Mouse (Mus musculus): ENCODE data around the gene Opn1sw.
"Not testable (repeated sequence)": the region's sequence is repeated elsewhere in the genome, so short reads cannot be mapped to it uniquely, and the experiment has no call there.

Opn1sw gene

DNA sequence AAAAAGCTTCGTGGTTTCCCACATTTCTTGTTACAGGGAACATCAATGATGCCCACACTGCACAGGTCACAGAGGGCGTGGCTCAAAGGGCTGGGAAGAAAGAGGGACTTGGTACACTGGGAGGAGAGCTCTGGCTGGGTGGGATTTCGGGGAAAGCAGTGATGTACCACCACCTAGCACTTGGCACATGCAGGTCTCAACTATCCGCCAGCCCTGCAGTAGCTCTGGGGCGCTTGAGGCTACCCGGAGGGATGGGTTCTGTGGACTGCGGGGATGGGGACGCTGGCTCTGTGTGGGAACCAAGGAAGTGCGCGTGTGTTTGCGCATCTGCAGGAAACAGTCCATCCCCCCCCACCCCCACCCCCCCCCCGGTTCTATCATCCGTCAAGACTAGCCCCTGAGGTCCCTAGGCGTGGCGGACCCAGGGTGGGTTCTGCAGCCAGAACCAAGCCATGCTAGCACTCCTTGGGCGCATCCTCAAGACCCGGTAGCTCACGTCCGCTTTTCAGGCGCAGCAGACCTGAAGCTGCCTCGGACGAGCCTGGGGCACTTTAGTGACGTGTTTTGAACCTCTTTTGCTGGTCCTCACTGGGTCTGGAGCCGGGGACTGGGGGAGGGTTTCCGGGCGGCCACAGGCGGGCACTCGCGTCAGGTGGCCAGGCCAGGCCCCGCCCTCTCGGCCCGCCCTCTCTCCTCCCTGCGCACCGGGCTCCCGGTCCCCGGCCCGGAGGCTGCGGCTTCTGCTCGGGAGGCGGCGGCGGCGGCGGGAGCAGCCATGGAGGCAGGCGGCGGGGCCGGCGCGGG, 7.8 kb upstream of the Opn1sw start, which contains the start of gene Ccdc136:
TSS of gene Ccdc136 (plus strand) at position 400 of the 804 bp plus-strand sequence.
- peak; percentile 53 for DNase-seq

DNA sequence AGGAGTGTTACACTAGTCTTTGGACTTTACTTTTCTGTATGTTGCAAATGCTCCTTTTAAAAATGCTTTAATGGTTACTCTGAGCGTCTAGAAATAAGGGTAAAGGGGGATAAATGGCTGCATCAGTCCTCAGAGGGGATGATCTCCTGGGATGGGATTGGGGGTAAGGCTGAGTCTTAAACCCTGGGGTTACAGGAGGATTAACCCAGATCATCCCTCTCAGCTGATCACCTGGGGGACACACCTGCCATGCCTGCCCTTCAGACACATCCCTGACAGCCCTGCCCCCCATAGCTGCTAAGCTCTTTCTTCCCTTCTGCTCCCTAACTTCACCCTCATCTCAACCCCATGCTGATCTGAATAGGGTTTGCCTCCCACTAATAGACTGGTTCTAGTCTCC, 6.0 kb upstream of the Opn1sw start:
- no peak for DNase-seq

DNA sequence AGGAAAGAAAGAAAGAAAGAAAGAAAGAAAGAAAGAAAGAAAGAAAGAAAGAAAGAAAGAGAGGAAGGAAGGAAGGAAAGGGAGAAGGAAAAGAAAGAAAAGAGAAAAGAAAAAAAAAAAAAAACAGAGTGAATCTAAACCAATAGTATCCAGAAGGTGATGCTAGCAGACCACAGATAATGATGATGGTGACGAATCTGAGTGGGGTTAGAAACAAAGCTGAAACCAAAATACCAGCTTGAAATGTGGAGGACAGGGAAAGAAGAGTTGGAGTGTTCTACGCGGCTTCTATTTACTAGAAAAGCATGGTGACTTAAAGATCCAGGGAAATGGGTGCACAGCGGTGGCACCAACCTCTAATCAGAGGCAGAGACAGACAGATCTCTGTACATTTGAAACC, 3.5 kb upstream of the Opn1sw start:
- no peak for DNase-seq

DNA sequence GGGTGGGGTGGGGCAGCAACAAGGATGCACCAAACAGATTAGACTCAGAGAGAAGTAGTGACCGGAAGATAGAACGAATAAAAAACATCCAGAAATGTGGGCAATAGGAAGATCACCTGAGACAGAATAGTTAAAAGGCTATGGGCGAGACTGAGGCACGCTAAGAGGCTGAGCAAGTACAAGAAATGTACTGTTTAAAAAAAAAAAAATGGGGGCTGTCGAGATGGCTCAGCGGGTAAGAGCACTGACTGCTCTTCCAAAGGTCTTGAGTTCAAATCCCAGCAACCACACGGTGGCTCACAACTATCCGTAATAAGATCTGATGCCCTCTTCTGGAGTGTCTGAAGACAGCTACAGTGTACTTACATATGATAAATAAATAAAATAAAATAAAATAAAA, 3.0 kb upstream of the Opn1sw start:
- not testable (repeated sequence) for DNase-seq

DNA sequence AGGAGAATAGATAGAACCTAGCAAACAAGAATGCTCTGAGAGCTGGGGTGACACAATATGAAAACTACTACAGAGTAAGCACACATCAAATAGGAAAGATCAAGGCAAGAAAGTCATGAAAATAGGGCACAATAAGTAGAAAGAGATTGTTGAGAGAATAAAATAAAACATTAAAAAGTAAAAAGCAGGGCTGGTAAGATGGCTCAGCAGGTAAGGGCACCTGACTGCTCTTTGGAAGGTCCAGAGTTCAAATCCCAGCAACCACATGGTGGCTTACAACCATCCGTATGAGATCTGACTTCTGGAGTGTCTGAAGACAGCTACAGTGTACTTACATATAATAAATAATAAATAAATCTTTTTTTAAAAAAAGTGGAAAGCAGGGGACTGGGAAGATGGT, 2.2 kb upstream of the Opn1sw start:
- not testable (repeated sequence) for DNase-seq

DNA sequence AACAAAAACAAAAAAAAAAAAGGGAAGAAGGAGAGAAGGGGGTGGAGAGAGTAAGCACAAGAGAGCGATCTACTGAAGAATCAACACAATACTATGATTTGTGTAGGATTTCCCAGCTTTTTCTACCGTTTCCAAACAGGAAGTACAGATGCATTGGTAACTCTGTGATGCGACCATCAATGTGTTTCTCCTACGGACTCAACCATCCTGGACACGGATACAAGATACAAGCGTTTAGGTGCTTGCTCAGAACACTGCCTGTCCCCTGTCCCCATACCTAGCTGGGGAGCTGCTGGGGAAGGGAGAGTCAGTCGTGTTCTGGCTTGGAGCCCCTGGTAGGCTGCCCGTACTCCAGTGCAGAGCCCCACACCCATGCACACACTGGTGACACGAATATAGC, 1.2 kb upstream of the Opn1sw start:
- DNase-seq: no peak

DNA sequence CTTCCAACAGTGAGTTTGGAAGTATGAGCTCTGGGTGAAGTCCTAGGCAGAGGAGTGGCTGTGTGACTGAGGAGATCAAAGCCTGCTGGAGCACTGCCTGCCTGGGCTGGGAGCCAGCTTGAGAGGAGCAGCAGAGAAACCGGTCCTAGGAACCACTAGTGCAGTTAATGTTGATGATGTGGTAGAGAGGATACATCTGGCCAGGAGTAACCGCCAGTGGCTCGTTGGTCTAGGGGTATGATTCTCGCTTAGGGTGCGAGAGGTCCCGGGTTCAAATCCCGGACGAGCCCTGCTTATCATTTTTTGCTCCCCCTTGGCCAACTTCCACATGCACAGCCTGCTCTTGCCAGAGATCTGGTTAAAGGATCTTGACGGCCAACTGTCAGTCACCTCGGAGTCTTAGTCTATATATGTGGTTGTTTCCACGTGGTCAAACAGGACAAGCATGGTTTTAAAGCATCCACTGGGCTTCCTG, 375 bp upstream of the Opn1sw start:
- DNase-seq: peak; percentile 21

DNA sequence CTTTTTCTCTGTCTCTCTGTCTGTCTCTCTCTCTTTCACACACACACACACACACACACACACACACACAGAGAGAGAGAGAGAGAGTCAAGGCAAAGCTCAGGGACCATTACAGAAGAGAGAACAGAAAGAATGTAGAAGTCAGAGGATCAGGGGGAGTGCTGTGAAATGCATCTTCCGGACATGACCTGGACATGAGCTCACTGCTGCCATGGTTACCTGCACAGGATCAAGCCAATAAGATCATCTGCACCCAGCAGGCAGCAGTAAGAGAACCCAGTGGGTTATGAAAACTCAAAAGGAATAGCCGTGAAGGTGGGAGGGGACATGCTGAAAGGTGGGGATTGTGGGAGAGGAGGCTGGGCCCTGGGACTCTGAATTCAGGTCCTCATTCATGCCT, 5.8 kb downstream of the Opn1sw start:
- DNase-seq: no peak

DNA sequence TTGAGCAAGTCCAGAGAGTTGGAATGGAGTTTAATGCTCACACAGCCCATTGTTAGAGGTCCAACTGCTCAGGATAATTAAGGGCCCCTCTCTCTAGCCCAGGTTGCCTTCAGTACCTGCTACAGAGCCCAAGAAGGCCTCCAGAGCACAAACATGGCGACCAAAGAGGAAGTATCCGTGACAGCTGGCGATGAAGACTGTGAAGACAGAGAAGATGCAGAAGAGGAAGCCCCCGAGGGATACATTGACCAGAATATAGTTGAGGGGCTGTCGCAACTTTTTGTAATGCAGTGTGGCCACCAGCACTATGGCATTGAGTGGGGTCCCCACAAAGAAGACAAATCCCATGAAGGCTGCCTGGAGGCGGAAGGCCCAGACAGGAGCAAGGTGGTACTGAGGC, 8.3 kb downstream of the Opn1sw start:
- no peak for DNase-seq

DNA sequence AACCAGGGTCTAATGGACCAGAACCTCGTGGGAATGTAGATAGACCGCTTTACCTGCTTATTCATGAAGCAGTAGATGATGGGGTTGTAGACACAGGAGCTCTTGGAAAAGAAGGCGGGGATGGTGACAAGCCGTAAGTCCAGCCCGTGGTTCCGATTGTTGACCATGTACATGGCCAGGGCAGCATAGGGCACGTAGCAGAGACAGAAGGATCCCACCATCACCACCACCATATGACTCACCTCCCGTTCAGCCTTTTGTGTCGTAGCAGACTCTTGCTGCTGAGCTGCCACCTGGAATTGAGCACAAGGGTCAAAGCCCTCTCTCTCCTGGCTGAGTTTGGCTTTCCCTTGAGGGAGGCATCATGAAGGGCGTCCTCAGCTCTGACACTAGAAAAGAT, 9.6 kb downstream of the Opn1sw start:
- no peak for DNase-seq

DNA sequence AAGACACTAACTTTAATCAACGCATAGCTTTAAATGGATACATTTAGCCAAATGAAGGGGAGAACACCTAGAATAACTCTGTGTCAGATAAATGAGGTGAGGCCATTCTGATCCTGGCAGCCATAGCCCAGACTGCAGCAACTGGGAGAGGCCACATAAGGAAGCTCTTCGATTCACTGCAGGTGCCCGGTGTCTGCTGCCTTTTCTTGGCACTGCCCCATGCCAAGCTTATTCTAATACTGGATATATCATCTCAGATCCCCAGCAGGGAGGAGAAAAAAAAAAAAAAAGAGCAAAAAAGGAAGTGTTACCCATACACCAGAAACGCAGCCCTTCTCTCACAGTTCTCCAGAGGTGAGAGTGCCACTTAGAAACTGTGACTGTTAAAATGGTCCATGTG, 10.9 kb downstream of the Opn1sw start:
- DNase-seq: no peak

DNA sequence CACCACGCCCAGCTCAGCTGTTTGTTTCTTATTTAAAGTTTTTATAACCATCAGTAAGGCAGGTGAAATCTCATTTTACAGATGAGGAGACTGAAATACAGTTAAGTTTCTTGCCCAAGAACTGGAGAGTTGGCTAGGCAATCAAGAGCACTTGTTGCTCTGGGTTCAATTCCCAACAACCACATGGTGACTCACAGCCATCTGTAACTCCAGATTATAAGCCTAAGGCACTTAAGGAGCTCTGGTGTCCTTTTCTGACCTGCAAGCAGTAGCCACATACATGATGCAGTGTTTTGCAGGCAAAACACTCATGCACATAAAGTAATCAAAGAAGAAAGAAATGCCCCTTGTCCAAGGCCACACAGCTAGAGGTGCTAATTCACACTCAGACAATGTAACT, 23.0 kb downstream of the Opn1sw start:
- DNase-seq: no peak

DNA sequence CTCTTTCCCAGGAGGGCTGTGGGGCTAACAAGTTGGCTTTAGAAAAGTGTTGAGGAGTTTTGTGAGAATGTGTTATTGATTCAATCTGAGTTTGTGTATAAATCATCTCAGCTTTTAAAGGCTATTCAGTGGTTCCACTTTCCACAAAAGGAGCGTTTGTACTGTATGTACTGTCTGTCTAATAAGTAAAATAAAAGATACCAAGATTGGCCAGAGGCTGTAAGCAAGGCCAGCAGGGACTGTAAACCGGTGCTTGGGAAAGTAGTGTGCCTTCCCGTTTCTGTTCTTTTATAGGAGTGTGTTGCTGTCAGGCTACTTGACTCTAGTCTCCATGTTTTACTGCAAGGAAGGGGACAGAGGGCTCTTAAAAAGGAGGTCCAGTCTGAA, 25.1 kb downstream of the Opn1sw start:
- no peak for DNase-seq

DNA sequence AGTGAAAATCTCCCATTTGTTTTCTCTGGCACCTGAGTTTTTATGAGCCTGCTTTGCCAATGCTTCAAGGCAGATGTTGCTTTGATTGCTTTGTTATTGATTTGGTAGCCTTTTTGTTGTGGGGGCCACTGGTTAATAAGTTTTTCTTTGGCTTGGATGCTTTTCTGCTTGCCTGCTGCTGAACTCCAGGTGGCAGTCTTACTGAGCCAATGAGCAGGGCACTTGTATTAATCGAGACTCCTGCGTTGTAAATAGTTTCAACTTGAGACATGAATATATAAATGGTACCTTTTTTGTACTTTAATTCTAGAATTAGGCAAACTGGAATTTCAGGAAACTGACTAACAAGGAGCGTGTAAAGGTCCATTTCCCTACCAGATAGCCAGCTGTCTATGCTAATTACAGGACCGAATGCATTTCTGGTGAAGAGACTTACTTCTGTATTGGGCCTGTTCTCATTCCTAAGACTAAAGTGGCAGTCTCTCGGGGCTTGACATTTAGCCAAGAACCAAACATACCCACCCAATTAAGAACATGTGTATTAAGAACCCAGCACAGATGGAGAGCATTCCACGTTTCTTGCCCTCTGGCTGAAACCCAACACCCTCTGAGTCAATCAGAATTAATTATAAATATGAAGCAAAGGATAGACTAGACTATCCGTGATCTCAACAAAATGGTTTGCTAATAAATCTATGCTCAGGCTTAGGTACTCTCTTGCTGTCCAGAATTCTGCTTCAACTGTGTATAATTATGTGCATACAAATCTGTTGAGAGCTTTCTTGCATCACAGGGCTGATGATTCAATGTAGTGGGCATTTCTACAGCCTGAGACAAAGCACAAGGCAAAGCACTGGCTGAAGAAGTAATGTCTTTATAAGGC, 25.8 kb downstream of the Opn1sw start:
- no peak for DNase-seq

DNA sequence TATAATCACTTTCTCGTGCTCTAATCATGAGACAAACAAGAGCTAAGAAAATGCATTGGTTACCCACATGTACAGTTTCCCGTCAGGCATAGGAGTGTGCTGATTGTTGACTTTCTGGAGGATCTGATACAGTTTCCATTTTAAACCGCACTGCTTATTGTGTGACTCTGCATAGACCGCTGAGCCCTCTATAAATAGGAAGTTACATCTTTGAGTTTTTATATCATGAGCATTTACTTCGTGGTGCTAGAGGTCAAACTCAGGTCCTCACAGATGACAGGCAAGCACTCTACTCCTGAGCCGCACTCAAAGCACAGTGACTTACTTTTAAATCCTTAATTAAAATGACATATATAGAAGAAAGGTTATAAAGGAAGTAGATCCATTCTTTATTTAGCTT, 28.1 kb downstream of the Opn1sw start:
- no peak for DNase-seq

DNA sequence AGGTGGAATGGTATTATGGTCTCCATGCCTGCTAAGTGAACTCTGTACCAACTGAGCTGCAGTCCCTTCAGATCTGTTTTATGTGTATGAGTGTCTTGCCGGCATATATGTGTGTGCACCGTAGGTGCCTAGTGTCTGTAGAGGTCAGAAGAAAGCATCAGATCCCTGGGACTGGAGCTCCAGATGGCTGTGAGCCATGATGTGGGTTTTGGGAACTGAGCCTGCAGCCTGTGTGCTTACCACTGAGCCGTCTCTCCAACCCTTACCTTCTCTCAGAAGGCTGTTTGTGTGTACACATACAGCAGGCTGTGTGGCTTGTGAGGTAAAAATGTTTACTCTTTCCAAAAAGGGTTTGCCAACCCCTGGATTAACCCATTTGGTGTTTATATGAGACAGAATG, 28.9 kb downstream of the Opn1sw start:
- DNase-seq: no peak

DNA sequence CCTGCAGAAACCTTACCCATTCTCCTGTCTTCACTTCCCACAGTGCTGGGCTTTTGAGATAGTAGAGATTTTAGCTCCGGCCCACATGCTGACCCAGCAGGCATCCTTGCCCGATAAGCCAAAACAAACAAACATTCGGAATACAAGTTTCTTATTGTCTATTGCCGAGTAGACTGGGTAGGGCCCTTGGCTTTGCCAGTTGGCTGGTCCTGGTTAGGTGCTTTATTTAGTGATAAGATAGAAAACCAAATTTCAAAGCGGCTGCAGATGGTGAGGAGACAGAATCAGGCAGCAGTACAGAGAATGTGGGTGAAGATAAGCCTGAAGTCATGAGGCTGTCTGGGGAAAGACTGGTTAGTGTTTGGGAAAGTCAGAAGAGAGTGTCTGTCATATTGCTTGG, 35.5 kb downstream of the Opn1sw start:
- no peak for DNase-seq

DNA sequence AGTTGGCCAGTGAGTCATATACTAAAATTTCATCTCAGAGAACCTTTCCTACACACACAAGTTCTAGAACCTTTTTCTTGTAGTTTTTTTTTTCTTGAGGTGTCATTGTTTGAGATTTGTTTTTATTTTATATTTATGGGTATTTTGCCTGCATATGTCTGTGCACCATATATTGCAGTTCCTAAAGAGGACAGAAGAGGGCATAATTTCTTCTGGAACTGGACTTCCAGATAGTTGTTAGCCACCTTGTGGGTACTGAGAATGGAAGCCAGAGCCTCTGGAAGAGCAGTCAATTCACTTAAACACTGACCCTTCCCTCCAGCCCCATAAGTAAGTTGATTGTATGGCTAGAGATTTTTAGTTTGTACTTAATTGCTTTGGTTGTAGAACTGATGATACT, 36.7 kb downstream of the Opn1sw start:
- no peak for DNase-seq

DNA sequence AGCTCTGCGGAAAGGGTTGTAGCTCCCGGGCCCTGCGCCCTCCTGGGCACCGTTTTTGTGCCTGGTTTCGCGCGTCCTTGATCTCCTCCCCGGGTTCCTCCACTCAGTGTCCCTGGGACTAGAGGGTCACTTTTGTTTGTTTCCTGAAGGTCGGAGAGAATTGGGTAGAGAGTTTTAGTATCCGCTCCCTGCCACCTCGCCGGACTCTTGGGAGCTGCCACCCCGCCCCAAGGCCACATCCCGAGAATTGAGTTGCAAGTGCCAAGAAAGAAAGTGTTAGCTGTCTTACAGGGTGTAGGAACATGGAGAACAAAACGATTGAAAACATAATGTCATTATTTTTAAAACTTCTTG, 39.9 kb downstream of the Opn1sw start:
- DNase-seq: no peak

DNA sequence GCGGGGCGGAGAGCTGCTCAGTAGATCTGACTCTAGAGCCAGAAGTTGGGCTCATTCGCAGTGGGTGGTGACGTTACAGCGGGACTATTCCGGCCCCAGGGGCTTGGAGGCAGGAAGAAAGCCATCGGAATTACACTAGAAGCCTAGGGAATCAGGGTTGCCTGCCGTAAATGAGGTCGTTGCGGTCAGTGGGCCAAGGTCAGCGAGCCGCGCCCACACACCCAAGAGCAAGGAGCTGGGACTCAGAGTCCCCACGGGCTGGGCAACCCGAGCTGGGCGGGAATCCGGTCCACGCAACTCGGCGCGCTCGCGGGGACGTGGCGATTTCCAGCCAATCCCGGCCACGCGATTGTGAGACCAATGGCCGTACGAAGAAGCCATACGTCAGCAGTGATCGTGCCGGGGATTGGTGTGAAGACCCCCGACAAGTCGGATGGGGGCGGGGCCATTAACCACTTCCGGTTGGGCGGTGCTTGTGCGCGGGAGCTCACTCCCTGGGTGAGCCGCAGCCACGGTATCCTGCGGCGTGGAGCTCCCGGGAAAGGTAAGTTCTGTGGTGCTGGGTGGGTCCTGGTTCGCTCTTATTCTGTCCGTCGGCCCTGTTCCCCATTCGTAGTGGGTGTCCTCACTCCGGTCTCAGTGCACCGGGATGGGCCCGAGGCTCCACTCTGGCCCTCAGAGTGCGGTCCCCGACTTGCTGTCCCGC, 40.5 kb downstream of the Opn1sw start, which contains the start of gene Calu:
TSS of gene Calu (plus strand) at position 405 of the 706 bp plus-strand sequence.
- DNase-seq: peak; percentile 100

DNA sequence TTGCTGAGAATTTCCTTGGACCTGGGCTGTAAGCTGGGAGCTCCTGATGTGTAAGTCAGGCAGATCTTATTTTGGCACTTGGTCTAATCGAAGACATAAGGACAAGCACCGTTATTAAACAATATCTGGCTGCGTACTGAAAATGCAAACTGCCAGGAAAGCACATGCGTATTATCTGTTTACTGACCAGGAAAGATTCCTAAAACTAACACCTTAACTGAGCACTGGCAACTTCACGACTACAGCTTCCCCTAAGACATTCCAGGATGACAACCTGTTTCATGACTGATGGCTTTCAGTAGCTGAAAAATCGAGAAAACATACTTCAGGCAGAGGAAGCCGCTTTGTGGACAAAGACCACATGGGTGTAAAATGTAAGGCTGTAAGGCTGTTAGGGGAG, 41.1 kb downstream of the Opn1sw start:
- DNase-seq: no peak

DNA sequence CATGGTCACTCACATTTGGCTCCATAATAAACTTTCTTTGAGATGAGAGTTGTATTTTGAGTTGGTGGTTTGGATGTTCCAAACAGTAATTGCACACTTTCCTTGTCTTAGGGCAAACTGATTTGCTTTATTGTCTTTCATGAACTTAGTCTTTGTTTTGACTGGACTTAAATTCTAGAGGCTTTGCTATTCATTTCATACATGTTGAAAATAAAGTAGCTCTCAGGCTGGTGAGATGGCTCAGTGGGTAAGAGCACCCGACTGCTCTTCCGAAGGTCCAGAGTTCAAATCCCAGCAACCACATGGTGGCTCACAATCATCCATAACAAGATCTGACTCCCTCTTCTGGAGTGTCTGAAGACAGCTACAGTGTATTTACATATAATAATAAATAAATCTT, 41.8 kb downstream of the Opn1sw start:
- DNase-seq: not testable (repeated sequence)

DNA sequence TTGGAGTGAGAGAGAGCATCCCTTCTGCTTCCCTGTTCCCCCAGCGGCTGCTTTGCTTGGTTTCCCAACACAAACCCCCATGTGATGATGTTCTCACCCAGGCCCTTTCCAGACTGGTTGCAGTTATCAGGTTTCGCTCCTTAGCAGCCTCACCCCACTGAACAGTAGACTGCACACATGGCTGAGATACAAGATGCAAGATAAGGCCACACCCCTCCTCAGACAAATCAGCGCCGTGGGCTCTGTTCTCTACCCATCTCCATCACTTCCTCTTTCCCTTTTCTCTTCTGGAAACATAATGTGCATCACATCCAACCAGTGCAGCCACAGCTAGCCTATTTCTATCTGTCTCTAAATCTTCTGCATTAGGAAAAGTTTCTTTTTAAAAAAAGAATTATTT, 58.8 kb downstream of the Opn1sw start:
- DNase-seq: no peak
